Mouse (Mus musculus): ENCODE measurements at regions not wholly inside any gene's neighbourhood (a gene's known extent, or its start where the extent isn't known, plus 50 kb on each side); places are given as distances from the start of the nearest gene placed in this dataset.

DNA sequence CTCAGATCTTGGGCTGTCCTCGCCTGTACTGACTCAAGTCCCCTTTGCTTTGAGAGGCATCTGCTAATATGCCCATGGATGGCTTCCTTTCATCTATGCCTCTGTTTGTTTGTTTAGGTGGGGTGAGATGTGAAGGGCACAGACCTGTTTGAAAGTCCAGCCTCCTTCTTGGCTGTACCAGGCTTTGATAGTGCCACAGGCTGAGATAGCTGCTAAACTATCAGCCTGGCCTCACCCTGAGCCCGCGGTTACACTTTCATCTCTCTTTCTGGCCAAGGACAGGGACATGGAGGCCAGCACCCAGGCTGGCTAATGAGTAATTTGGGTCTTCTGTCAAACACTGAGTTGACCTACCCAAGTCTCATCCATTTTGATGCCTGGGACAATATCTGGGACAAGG, 105.0 kb upstream of the Parp11 start:
- Histone ChIP-seq H3K4me1 (peaks cover 78% of the 10 kb centered on the region), H3K9me3 (no peaks in the 10 kb centered on the region), H3K4me3 (no peak overlapping the region), H3K27me3 (ENCODE audit: insufficient read depth, poor library complexity, severe bottlenecking) (no peaks in the 10 kb centered on the region), H3K36me3 (no peaks in the 10 kb centered on the region), H3K27ac (peak overlapping the region; percentile 82)
- no peak for DNase-seq (ENCODE audit: low spot score)
- 74% methylated on average over 3 of the region's 3 CpGs for WGBS

DNA sequence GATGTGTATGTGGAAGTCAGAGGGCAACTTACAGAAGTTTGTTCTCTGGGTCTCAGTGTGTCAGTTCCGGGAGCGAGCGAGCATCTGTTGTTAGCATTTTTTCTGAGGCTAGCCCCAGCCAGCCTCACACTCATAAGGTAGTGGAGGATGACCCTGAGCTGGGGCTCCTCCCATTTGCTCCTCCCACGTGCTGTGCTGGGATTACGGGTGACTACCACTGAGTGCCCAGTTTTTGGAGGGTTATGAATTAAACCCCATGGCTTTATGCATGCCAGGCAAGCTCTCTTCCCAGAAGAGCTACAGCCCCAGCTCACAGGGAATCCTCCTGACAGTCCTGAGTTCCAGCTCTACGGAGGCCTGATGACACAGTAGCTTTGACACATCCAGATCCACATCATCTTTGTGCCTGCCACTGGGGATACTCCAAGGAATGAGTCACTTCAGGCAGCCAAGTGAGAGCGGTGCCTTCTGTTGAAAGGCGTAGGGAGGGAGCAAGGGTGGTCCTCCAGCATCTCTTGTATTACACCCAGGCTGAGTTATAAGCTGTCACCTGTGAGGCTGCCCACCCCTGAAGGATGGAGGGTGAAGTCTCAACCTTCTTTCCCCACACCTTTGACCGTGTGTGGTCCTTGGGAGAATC, 97.8 kb upstream of the Parp11 start:
- Histone ChIP-seq H3K27me3 (ENCODE audit: insufficient read depth, poor library complexity, severe bottlenecking) (no peaks in the 10 kb centered on the region), H3K4me1 (peaks cover 42% of the 10 kb centered on the region), H3K36me3 (no peaks in the 10 kb centered on the region; the same call in 1 of the 2 replicates), H3K27ac (peak overlapping the region; percentile 47; the same call in 1 of the 2 replicates), H3K4me3 (no peak overlapping the region), H3K9me3 (no peaks in the 10 kb centered on the region)
- DNase-seq (ENCODE audit: low spot score), result no peak
- 80% methylated on average over 9 of the region's 9 CpGs for WGBS

DNA sequence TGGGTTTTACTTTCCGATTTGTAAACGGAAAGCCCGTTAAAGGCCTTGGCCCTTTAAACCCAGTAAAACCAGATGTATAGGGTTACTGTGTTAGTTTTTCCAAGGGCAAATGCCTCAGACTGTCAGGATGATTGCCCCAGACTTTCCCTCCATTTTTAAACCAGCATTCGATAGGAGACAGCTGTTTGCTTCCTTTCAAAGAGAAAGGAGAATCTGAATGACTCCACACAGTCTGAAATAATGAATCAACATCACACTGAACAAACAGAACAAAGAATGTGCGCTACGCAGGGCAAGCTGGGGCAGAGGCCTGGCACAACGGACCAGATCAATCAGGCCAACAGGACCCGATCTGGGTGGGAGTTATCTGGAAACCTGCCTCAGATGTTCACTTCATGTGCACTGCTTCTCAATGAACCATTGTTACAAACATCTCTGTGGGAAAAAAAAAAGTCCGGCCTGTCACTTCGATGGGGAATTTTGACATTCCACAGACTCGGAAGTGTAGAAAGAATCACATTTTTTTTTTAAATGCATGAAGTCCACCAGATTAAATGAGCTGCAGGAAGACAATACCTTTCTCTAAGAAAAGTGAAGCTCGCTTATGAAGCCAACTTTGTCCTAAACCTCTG, 97.0 kb upstream of the Parp11 start:
- peaks cover 35% of the 10 kb centered on the region for H3K4me1 ChIP-seq
- H3K4me3 ChIP-seq, result no peak overlapping the region
- DNase-seq (ENCODE audit: low spot score), result no peak
- H3K9me3 ChIP-seq, result no peaks in the 10 kb centered on the region
- H3K36me3 ChIP-seq, result no peaks in the 10 kb centered on the region; the same call in 1 of the 2 replicates
- no peaks in the 10 kb centered on the region for H3K27me3 ChIP-seq (ENCODE audit: insufficient read depth, poor library complexity, severe bottlenecking)
- H3K27ac ChIP-seq, result peak overlapping the region; percentile 47
- WGBS, result 52% methylated on average over 12 of the region's 12 CpGs

DNA sequence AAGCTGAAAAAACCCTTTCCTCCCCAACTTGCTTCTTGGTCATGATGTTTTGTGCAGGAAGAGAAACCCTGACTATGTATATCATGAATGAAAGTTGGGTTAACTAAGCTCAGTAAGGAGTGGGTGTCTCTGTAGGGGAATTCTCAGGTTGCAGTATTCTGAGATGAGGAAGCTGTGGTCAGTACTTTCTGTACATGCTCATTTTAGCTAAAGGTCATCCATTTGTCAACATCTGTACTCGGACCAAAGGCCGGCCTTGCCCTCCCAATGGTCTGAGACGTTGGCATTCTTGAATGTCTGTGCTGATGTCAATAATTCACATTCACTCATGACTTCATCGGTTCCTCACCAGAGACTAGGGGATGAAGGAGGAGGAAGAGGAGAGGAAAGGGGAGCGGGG, 94.9 kb upstream of the Parp11 start:
- DNase-seq (ENCODE audit: low spot score), result no peak
- H3K4me3 ChIP-seq, result no peak overlapping the region
- H3K27me3 ChIP-seq (ENCODE audit: insufficient read depth, poor library complexity, severe bottlenecking), result no peaks in the 10 kb centered on the region
- WGBS, result 83% methylated on average over 5 of the region's 5 CpGs
- H3K9me3 ChIP-seq, result no peaks in the 10 kb centered on the region
- H3K4me1 ChIP-seq, result peaks cover 39% of the 10 kb centered on the region
- no peak overlapping the region for H3K27ac ChIP-seq
- H3K36me3 ChIP-seq, result no peaks in the 10 kb centered on the region; the same call in 1 of the 2 replicates

DNA sequence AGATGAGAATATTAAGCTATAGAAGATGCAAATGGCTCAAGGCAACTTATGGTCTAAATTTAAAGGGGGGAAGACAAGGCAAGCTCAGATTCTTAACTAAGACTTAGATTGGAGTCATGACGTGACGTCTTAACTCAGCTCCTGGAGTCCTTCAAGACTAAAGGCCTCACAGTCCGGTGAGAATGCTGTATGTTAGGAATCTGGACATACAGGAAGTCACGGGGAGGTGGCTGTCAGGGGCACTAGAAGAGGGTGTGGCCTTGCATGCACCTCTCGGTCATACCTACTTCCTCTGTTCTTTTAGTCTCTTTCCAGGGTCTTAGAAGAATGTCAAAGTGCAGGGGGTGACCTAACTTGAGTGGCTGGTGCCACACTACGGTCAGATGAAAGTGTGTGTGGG, 91.5 kb upstream of the Parp11 start:
- Histone ChIP-seq H3K27me3 (ENCODE audit: insufficient read depth, poor library complexity, severe bottlenecking) (no peaks in the 10 kb centered on the region), H3K9me3 (no peaks in the 10 kb centered on the region), H3K4me1 (peaks cover 41% of the 10 kb centered on the region), H3K4me3 (no peak overlapping the region), H3K36me3 (no peaks in the 10 kb centered on the region; the same call in 1 of the 2 replicates), H3K27ac (peak overlapping the region; percentile 42; the same call in 1 of the 2 replicates)
- 66% methylated on average over 6 of the region's 6 CpGs for WGBS
- no peak for DNase-seq (ENCODE audit: low spot score)

DNA sequence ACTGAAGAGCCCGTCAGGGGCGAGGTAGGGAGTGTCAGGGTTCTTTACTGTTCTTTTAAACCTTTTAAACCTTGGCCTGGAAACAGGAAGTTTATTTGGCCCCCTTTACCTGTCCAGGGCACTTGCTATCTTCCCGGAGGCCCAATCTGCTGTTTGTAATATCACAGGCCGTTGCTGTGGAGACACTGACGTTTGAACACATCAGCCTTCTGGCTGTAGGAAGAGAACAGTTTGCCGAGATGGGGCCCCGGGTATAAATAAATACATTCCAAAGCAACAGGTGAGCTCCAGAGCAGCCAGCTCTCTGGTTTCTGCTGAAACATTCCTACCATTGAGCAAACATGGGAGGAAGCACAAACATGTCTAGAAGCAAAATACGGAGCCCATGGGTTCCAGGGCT, 90.2 kb upstream of the Parp11 start:
- Histone ChIP-seq H3K4me3 (no peak overlapping the region), H3K4me1 (peaks cover 41% of the 10 kb centered on the region), H3K27ac (0 out of 2 replicates have a peak overlapping the region, but pooled peaks have one; percentile 7), H3K9me3 (no peaks in the 10 kb centered on the region), H3K27me3 (ENCODE audit: insufficient read depth, poor library complexity, severe bottlenecking) (no peaks in the 10 kb centered on the region), H3K36me3 (no peaks in the 10 kb centered on the region; the same call in 1 of the 2 replicates)
- DNase-seq (ENCODE audit: low spot score), result no peak
- 67% methylated on average over 8 of the region's 8 CpGs for WGBS

DNA sequence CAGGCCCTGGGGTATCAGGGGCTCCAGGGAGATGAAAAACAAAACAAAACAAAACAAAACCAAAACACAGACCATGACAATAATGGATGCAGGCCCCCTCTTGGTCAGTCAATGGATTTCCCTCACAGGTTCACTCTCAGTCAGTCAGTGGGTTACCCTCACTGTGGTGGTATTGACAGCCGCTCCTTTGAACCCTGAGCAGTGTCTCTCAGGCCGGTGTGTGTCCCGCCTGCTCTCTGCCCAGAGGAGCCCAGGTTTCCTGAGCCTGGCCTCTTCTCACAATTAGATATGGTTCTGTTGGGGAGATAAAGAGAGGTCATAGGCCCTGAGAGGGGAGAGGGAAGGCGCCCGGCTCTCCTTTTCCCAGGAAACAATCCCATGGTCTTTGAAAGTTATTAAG, 87.8 kb upstream of the Parp11 start:
- peaks cover 55% of the 10 kb centered on the region for H3K4me1 ChIP-seq
- DNase-seq (ENCODE audit: low spot score), result no peak
- WGBS, result 16% methylated on average over 5 of the region's 5 CpGs

DNA sequence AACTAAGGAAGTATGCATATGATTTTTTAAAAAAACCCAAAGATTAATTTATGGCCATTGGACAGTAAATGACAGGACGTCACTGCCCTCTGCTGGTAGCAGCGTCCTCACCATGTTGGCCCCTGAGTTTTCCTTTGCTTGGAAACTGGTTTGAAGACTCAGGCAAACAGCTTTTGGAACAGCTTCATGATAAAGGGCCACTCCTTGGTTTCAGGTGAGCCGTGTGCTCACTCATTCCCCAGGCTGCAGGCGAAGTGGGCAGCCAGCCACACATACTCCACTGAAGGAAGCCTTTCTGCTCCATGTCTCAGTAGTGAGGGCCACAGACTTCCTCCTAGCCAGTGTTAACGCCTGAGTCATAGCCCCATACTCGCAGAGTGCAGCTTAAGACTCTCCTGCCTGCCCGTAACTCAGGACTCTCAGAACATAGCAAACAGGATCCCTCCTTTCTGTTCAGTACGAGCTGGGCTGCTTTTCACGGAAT, 87.2 kb upstream of the Parp11 start:
- H3K27me3 ChIP-seq (ENCODE audit: insufficient read depth, poor library complexity, severe bottlenecking), result no peaks in the 10 kb centered on the region
- no peaks in the 10 kb centered on the region for H3K36me3 ChIP-seq
- no peak overlapping the region for H3K4me3 ChIP-seq
- H3K9me3 ChIP-seq, result no peaks in the 10 kb centered on the region
- DNase-seq (ENCODE audit: low spot score), result no peak
- 38% methylated on average over 9 of the region's 9 CpGs for WGBS
- peaks cover 60% of the 10 kb centered on the region for H3K4me1 ChIP-seq
- H3K27ac ChIP-seq, result peak overlapping the region; percentile 69

More for the DNA sequence above, 87.8 kb upstream of the Parp11 start:
- H3K27me3 ChIP-seq (ENCODE audit: insufficient read depth, poor library complexity, severe bottlenecking), result no peaks in the 10 kb centered on the region
- H3K27ac ChIP-seq, result peak overlapping the region; percentile 80
- no peaks in the 10 kb centered on the region for H3K9me3 ChIP-seq
- no peaks in the 10 kb centered on the region; the same call in 1 of the 2 replicates for H3K36me3 ChIP-seq
- no peak overlapping the region for H3K4me3 ChIP-seq

DNA sequence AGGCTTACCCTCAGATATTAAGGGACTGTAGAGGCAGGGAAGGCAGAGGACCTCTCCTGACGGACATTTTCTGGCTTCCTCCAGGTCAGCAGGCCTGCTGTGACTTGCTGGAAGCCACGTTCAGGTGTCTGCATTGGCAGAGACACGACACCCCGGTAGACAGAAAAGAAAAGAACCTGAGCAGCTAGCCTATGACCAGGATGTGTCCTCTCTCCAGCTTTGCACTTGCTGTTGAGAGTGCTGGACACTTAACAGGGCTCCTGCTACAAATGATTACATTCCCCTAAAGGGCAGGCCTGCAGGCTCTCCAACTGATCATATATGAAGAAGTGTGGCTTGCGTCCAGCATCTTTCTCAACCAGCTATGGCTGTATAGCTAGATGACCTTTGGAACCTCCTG, 84.5 kb upstream of the Parp11 start:
- 75% methylated on average over 5 of the region's 5 CpGs for WGBS
- Histone ChIP-seq H3K9me3 (no peaks in the 10 kb centered on the region), H3K27me3 (ENCODE audit: insufficient read depth, poor library complexity, severe bottlenecking) (no peaks in the 10 kb centered on the region), H3K27ac (no peak overlapping the region), H3K36me3 (no peaks in the 10 kb centered on the region), H3K4me1 (peaks cover 58% of the 10 kb centered on the region), H3K4me3 (no peak overlapping the region)
- DNase-seq (ENCODE audit: low spot score), result no peak

DNA sequence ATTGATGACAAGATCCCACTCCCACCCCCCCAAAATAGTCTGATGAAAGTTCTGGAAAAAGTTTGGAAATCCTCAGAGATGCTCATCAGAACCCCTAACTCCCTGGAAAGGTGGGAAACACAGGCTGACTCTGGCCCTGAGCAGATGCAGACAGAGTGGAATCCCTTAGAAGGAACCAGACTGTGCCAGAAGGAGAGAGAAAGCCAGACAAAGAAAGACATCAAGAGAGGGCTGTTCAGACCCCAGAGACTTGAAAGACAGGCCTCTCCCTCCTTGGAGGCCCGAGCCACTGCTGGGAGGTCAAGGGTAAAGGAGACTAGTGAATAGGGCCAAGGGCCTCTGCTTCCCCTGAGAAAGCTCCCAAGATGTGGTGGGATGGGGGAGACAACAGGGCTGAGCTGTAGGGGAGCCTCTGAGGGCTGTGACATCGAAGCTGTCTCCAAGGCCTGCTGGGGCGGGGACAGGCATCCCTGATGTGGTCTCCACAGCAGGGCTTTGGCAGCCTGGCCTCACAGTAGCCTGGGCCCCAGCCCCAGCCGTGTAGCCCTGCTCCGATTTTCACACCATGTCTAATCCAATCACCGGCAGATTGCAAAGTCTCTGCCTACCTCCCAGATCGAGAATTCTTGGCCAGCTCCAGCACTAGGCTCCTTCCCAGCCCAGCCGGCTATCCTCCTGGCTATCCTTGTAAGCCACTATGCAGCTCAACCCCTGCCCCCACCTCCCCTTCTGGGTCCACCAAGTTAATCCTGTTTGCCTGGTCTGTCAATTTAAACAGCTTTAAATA, 83.5 kb upstream of the Parp11 start:
- Histone ChIP-seq H3K4me3 (no peak overlapping the region), H3K9me3 (no peaks in the 10 kb centered on the region), H3K27ac (peak overlapping the region; percentile 80), H3K36me3 (no peaks in the 10 kb centered on the region), H3K4me1 (peaks cover 53% of the 10 kb centered on the region), H3K27me3 (ENCODE audit: insufficient read depth, poor library complexity, severe bottlenecking) (no peaks in the 10 kb centered on the region)
- 19% methylated on average over 8 of the region's 8 CpGs for WGBS
- DNase-seq (ENCODE audit: low spot score), result peak; percentile 74

DNA sequence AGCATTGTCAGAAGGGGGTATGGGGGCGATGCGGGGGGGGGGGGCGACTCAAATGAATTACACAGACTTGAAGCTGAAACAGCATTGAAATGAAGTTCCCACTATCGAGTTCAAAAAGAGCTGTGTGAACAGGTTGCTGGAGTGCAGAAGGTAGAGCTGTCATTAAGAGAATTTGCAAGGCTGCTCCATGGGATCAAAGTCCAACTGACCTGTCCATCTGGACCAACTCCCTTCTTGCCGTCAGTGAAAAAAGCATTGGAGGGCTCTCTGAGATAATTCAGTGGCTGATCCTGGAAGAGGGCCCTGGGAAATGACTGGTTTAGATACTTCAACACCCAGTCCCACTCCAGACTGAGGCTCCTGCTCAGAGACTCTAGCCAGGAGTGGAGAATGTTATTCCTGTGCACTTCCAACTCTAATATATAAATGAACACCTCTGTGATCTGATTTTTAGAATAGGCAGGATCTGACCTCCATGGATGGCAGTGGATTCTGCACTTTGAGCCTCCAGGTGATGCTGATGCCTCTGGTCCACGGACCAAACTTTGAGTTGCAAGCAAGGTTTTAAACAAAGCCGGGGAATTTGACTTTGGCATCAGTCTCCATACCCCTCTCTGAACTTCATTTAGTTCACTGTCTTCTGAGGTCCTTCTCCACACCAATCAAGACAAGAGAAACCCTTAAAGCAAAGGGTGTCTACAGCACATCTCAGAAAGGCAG, 82.6 kb upstream of the Parp11 start:
- H3K27me3 ChIP-seq (ENCODE audit: insufficient read depth, poor library complexity, severe bottlenecking), result no peaks in the 10 kb centered on the region
- WGBS, result 31% methylated on average over 7 of the region's 7 CpGs
- H3K36me3 ChIP-seq, result no peaks in the 10 kb centered on the region
- no peak overlapping the region for H3K4me3 ChIP-seq
- DNase-seq (ENCODE audit: low spot score), result no peak
- peaks cover 49% of the 10 kb centered on the region for H3K4me1 ChIP-seq
- peak overlapping the region; percentile 80 for H3K27ac ChIP-seq
- no peaks in the 10 kb centered on the region for H3K9me3 ChIP-seq

DNA sequence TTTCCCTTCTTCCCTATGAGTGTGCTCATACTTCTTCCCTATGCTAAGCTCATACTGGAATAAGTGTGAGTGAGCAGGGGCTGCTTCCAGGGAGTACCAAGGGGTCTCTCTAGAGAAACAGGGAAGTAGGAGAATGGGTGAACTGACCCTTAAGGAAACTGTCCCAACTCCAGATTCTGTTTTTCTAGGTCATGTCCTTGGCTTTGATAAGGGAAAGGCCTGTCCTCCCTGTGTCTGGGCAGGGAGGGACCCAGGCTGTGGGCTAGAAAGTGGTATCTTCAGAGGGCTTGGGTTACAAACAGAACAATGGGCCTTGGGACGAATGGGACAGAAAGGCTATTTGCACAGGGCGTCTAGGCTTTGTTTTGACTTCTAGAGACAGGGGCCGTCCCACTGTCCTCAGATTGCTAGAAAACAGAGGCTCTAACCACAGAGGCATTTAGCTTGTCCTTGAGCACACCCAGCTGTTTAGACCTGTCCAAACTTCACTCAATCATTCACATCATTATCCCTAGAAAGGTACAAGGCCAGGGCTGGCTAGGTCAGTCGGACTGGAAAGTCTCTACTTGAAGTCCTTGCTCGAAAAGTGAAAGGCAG, 82.0 kb upstream of the Parp11 start:
- H3K9me3 ChIP-seq, result no peaks in the 10 kb centered on the region
- WGBS, result 40% methylated on average over 5 of the region's 5 CpGs
- H3K27ac ChIP-seq, result peak overlapping the region; percentile 80
- H3K27me3 ChIP-seq (ENCODE audit: insufficient read depth, poor library complexity, severe bottlenecking), result no peaks in the 10 kb centered on the region
- H3K4me3 ChIP-seq, result no peak overlapping the region
- H3K4me1 ChIP-seq, result peaks cover 43% of the 10 kb centered on the region
- no peaks in the 10 kb centered on the region for H3K36me3 ChIP-seq
- DNase-seq (ENCODE audit: low spot score), result no peak

Measured in heart, embryonic 10.5 days (tissue).